Mouse (Mus musculus) hindbrain, embryonic 15.5 days (tissue): ENCODE results near the gene Rxra. TPM values are rescaled to one million over a fixed set of nuclear protein-coding genes. Genes with fewer than 3 reads are reported as not detected.

Source experiments
- ATAC-seq: fragments of 200-750 bp; cut with Nextera tagmentation; 2 replicates; pipeline ENCODE4 v1.8.0; 2017; ENCODE audit warnings: low read depth, moderate number of reproducible peaks, moderate TSS enrichment; ENCODE audit not compliant: low FRiP score
- H3K27ac ChIP-seq: fragments of 300-500 bp; sonication (generic); replicated peaks from 2 replicates; pipeline ENCODE4 v1.5.1; 2015; ENCODE audit warnings: mild to moderate bottlenecking, inconsistent platforms
- H3K27me3 ChIP-seq: fragments of 300-500 bp; sonication (generic); 2 replicates; pipeline ENCODE4 v1.6.1; 2015; ENCODE audit warnings: control low read depth, inconsistent platforms
- H3K36me3 ChIP-seq: fragments of 300-500 bp; sonication (generic); 2 replicates; pipeline ENCODE4 v1.6.1; 2015; ENCODE audit warnings: control low read depth, inconsistent platforms
- H3K4me1 ChIP-seq: fragments of 300-500 bp; sonication (generic); replicated peaks from 2 replicates; pipeline ENCODE4 v1.6.1; 2015; ENCODE audit warnings: control low read depth, inconsistent platforms
- H3K4me2 ChIP-seq: fragments of 300-500 bp; sonication (generic); 2 replicates; pipeline ENCODE4 v1.6.1; 2015; ENCODE audit warnings: moderate library complexity, mild to moderate bottlenecking, inconsistent platforms
- H3K4me3 ChIP-seq: fragments of 300-500 bp; sonication (generic); 2 replicates; pipeline ENCODE4 v1.5.1; 2015; ENCODE audit warnings: mild to moderate bottlenecking, inconsistent platforms
- H3K9ac ChIP-seq: fragments of 300-500 bp; sonication (generic); 2 replicates; pipeline ENCODE4 v1.6.1; 2015; ENCODE audit warnings: inconsistent platforms
- H3K9me3 ChIP-seq: fragments of 300-500 bp; sonication (generic); 2 replicates; pipeline ENCODE4 v1.6.1; 2016; ENCODE audit warnings: control low read depth, inconsistent platforms
- WGBS: fragments of 180-500 bp; shearing (Covaris S2); methylation state at CpG from one replicate; pipeline ENCODE4 v1.1.7; 2015; 5-methylcytosine and 5-hydroxymethylcytosine counted together
- polyA plus RNA-seq: library from polyadenylated mRNA; unstranded; fragments of >200 nt; fragmentation: Nextera tagmentation; extraction: Ambion mirVana; gene quantifications from 2 replicates; pipeline ENCODE4 v1.2.1, GENCODE M21; 2015

Gene Rxra
- polyA plus RNA-seq, 1 experiment from 2014 or later, result 4.9 TPM

DNA sequence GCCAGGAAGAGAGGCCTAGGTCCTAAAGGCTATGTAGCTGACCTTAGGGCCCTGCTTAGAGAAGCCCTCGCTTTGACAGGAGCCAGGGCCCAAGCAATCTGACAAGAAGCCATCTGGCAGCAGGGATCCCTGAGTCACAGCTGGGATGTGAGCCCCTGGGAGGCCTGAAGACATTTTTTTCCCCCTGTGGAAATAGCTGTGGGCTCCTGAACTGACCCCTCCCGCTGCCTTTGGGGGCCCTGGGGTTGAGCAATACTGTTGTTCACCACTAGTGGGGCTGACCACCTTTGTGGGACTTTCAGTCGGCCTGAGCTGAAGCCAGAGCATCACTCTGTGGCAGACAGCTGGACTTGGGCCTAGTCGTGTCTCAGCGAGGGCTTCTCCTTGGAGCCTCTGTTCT, 99.4 kb downstream of the Rxra start:
- Histone ChIP-seq H3K9me3 (no peaks in the 10 kb centered on the region), H3K36me3 (no peaks in the 10 kb centered on the region), H3K4me3 (no peak overlapping the region), H3K27ac (no peak overlapping the region), H3K27me3 (no peaks in the 10 kb centered on the region), H3K4me1 (no peaks in the 10 kb centered on the region), H3K4me2 (no peak overlapping the region), H3K9ac (no peak overlapping the region)
- ATAC-seq, result no peak
- 57% methylated on average over 5 of the region's 5 CpGs for WGBS

DNA sequence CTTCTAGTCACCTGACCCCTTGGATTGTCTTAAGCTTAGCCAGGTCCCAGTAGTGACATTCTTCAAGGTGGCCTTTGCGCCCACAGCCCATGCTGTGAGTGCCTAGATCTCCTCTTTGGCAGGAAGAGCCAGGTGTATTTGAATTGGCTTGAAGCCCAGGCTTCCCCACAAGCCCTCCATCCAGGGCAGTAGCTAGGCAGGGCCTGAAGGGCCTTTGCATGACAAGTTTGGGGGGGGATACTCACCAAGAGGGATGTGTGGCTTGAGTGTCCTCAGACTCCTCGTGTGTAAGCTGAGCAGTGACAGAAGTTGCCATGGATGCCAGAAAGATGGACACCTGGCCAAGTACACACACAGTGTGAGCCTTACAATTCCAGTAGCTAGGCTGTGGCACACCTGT, 101.5 kb downstream of the Rxra start:
- H3K36me3 ChIP-seq, result no peaks in the 10 kb centered on the region
- no peak for ATAC-seq
- 75% methylated on average over 2 of the region's 2 CpGs for WGBS
- no peaks in the 10 kb centered on the region for H3K9me3 ChIP-seq
- H3K4me2 ChIP-seq, result no peak overlapping the region
- H3K27ac ChIP-seq, result no peak overlapping the region
- no peaks in the 10 kb centered on the region for H3K4me1 ChIP-seq
- H3K27me3 ChIP-seq, result no peaks in the 10 kb centered on the region
- no peak overlapping the region for H3K9ac ChIP-seq
- no peak overlapping the region for H3K4me3 ChIP-seq

GRCm38 (mm10) chr2:27778289-27778688, 102.0 kb downstream of the Rxra start:
- Histone ChIP-seq H3K4me2 (no peak overlapping the region), H3K9me3 (no peaks in the 10 kb centered on the region), H3K36me3 (no peaks in the 10 kb centered on the region), H3K9ac (no peak overlapping the region), H3K27me3 (no peaks in the 10 kb centered on the region), H3K4me3 (no peak overlapping the region), H3K4me1 (no peaks in the 10 kb centered on the region), H3K27ac (no peak overlapping the region)
- ATAC-seq, result no peak
- WGBS, result 81% methylated on average over 6 of the region's 6 CpGs

DNA sequence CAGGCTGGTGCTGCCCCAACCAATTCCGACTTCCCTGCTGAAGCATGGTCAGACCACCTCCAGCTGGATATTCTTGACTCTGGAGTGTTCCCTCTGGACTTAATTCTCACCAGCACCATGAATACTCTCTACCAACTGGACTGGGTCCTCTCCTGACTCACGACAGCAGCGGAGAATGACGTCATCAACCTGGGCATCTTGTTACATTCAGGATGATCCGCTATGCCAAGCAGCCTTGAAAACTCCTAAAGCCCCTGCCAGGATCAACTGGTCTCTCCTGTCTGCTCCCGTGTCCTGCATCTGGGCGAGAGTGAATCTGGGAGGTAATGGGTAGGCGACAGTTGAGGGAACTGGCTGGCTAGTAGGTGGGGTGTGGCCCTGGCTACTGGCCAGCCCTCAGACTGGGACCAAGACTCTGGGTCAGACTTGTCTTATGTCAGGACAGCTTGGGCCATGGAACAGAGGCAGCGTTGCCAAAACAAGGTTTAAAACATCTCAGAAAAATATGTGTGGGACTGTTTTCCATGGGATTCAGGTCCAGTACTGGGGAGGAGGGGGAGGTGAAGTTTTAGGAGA, 103.1 kb downstream of the Rxra start:
- ATAC-seq, result no peak
- Histone ChIP-seq H3K4me3 (no peak overlapping the region), H3K4me1 (no peaks in the 10 kb centered on the region), H3K27me3 (no peaks in the 10 kb centered on the region), H3K9ac (no peak overlapping the region), H3K4me2 (no peak overlapping the region), H3K27ac (no peak overlapping the region), H3K36me3 (no peaks in the 10 kb centered on the region), H3K9me3 (no peaks in the 10 kb centered on the region)
- 87% methylated on average over 9 of the region's 9 CpGs for WGBS

DNA sequence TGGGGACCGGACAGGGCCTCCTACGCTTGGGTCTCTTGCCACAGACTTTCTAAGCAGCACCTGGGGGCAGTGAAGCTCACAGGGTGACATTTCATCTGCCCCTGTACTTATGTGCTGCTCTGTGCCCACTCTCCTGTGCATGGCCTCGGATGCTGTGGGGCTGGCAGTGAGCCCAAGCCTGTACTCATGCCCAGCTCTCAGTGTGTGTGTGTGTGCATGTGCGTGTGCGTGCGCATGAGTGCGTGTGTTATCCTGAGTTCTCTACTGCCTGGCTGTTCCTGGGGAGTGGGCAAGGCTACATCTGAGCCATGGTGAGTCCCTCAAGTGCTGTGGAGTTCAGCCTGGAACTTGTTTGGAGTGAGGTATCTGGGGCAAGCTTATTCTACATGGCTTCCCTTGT, 103.9 kb downstream of the Rxra start:
- Histone ChIP-seq H3K9ac (no peak overlapping the region), H3K4me3 (no peak overlapping the region), H3K4me2 (no peak overlapping the region), H3K9me3 (no peaks in the 10 kb centered on the region), H3K4me1 (no peaks in the 10 kb centered on the region), H3K36me3 (no peaks in the 10 kb centered on the region), H3K27ac (no peak overlapping the region), H3K27me3 (no peaks in the 10 kb centered on the region)
- no peak for ATAC-seq
- 87% methylated on average over 7 of the region's 7 CpGs for WGBS

GRCm38 (mm10) chr2:27785363-27785762, 109.1 kb downstream of the Rxra start:
- WGBS, result 91% methylated on average over 8 of the region's 8 CpGs
- no peaks in the 10 kb centered on the region for H3K9me3 ChIP-seq
- no peaks in the 10 kb centered on the region for H3K36me3 ChIP-seq
- H3K4me3 ChIP-seq, result no peak overlapping the region
- H3K27ac ChIP-seq, result no peak overlapping the region
- no peaks in the 10 kb centered on the region for H3K27me3 ChIP-seq
- H3K9ac ChIP-seq, result no peak overlapping the region
- H3K4me1 ChIP-seq, result no peaks in the 10 kb centered on the region
- no peak for ATAC-seq
- H3K4me2 ChIP-seq, result no peak overlapping the region

- Histone ChIP-seq H3K4me2 (no peak overlapping the region), H3K9me3 (no peaks in the 10 kb centered on the region), H3K36me3 (no peaks in the 10 kb centered on the region), H3K27ac (no peak overlapping the region), H3K27me3 (no peaks in the 10 kb centered on the region), H3K4me1 (no peaks in the 10 kb centered on the region), H3K4me3 (no peak overlapping the region), H3K9ac (no peak overlapping the region)
- ATAC-seq, result no peak
- WGBS, result 88% methylated on average over 6 of the region's 6 CpGs
Observed at GRCm38 (mm10) chr2:27785973-27786417, 109.8 kb downstream of the Rxra start.

DNA sequence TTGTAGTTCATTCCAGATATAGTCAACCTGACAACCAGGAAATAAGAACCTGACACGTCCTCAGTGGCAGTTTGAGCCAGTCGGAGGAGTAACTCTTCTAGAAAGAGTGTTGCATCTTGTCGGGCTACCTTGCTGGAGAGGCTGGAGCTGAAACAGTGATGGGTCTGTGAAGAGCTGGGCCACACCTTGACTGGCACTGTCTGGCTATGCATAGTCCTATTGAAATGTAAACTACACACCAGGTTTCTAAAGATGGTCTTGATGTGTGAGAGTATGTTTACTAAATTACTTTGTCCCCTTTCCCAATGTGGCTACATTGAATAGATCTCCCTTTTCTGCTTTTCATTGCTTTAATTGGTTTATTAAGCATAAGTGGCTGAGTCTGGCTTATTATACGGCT, 115.3 kb downstream of the Rxra start:
- Histone ChIP-seq H3K27me3 (no peaks in the 10 kb centered on the region), H3K4me2 (no peak overlapping the region), H3K36me3 (no peaks in the 10 kb centered on the region), H3K9ac (no peak overlapping the region), H3K9me3 (no peaks in the 10 kb centered on the region), H3K27ac (no peak overlapping the region), H3K4me3 (no peak overlapping the region), H3K4me1 (no peaks in the 10 kb centered on the region)
- no peak for ATAC-seq
- 86% methylated on average over 4 of the region's 4 CpGs for WGBS

DNA sequence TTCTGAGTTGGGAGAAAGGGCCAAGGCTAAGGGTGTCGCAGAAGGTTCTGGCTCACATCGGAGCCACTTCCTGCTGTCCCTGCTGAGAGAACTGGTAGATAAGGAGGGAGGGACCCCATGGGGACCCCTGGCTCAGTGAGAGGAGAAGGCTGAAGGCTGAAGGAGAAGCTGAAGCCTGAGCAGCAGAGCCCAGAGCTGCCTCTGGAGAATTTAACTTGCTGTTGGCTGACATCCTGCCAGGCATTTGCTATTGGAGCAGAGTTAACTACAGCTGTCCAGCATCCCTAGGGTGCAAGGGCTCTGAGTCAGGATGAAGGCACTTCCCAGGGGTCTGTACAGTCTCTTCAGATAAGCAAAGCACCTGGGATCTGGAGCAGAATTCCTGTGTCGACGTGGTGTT, 122.8 kb downstream of the Rxra start:
- 71% methylated on average over 4 of the region's 4 CpGs for WGBS
- Histone ChIP-seq H3K9ac (no peak overlapping the region), H3K27ac (no peak overlapping the region), H3K4me3 (no peak overlapping the region), H3K9me3 (no peaks in the 10 kb centered on the region), H3K4me1 (peaks cover 3% of the 10 kb centered on the region; the same call in 1 of the 2 replicates), H3K4me2 (no peak overlapping the region), H3K27me3 (no peaks in the 10 kb centered on the region), H3K36me3 (no peaks in the 10 kb centered on the region)
- ATAC-seq, result no peak

DNA sequence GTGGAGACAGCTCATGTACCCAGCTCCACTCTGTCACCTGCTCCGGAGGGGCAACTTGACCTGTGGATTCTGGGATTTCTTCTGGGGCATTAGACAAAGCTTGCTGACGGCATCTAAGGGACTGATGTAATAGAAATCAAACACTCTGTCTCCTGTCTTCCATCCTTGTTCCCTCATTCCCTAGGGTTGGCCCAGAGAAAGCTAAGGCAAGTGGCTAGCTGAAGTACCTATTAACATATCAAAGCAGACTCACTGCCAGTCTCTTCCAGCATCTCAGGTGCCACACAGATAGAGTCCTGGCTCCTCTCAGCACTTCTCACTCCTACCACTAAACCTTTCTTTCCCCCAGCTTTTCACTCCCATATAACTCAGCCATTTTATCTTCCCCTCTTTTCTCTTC, 124.8 kb downstream of the Rxra start:
- Histone ChIP-seq H3K9ac (no peak overlapping the region), H3K27ac (no peak overlapping the region), H3K27me3 (no peaks in the 10 kb centered on the region), H3K9me3 (no peaks in the 10 kb centered on the region), H3K4me1 (peaks cover 3% of the 10 kb centered on the region; the same call in 1 of the 2 replicates), H3K4me3 (no peak overlapping the region), H3K4me2 (no peak overlapping the region), H3K36me3 (no peaks in the 10 kb centered on the region)
- no peak for ATAC-seq
- 83% methylated on average over 2 of the region's 2 CpGs for WGBS

DNA sequence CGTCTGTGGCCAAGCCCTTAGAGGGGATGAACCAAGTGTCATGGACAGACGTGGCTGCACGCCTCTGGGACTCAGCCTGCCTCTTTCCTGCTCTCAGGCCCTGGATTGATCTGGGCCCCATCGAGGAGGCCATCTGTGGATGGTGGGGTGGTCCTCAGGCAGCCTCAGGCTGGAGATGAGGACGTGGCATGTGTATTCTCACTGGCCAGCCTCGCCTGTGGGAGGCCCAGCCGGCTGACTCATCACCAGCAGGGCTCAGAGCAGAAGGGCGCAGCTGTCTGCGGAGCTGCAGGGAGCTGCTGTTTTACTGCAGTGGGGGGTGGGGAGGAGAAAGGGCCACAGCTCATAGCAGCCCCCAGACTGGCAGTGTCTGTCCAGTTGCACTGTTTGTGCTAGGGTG, 126.3 kb downstream of the Rxra start:
- WGBS, result 36% methylated on average over 9 of the region's 9 CpGs
- Histone ChIP-seq H3K36me3 (no peaks in the 10 kb centered on the region), H3K4me3 (no peak overlapping the region), H3K27ac (no peak overlapping the region), H3K4me2 (no peak overlapping the region), H3K9ac (no peak overlapping the region), H3K27me3 (no peaks in the 10 kb centered on the region), H3K9me3 (no peaks in the 10 kb centered on the region), H3K4me1 (peaks cover 3% of the 10 kb centered on the region; the same call in 1 of the 2 replicates)
- ATAC-seq, result no peak

GRCm38 (mm10) chr2:27806691-27807090, 130.5 kb downstream of the Rxra start:
- Histone ChIP-seq H3K36me3 (no peaks in the 10 kb centered on the region), H3K9ac (no peak overlapping the region), H3K27ac (no peak overlapping the region), H3K4me1 (peaks cover 3% of the 10 kb centered on the region; the same call in 1 of the 2 replicates), H3K4me2 (no peak overlapping the region), H3K4me3 (no peak overlapping the region), H3K9me3 (no peaks in the 10 kb centered on the region), H3K27me3 (no peaks in the 10 kb centered on the region)
- WGBS, result 90% methylated on average over 7 of the region's 7 CpGs
- no peak for ATAC-seq

DNA sequence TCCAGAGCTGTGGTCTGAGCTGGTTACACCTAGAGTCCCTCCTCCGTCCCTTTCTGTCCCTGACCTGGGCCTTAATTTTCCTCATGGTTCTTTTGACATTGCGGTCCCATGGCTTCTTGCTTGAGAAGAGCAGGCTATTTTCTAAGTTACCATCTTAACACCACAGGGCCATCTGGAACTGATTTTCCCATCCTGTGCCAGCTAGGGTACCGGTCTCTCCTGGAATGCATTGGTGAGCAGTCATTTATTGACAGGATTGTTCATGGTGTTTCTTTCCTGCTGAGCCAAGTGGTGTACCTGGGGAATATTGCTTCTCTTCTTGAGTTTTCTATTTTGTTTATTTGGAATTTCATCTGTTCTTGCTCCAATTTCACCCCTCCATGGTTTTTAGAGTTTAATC, 131.4 kb downstream of the Rxra start:
- Histone ChIP-seq H3K4me1 (peaks cover under 1% of the 10 kb centered on the region; the same call in 1 of the 2 replicates), H3K4me3 (no peak overlapping the region), H3K36me3 (no peaks in the 10 kb centered on the region), H3K27ac (no peak overlapping the region), H3K4me2 (no peak overlapping the region), H3K9ac (no peak overlapping the region), H3K9me3 (no peaks in the 10 kb centered on the region), H3K27me3 (no peaks in the 10 kb centered on the region)
- 88% methylated on average over 3 of the region's 3 CpGs for WGBS
- no peak for ATAC-seq
